Mouse (Mus musculus) CD4-positive helper T cell, adult 2 months (primary cell): ENCODE results near the gene Bloc1s4.

Experiments used
- DNase-seq: peaks from one replicate; pipeline ENCODE4 v3.0.0-alpha.2; 2012; ENCODE audit warnings: low read depth, missing footprints, low spot score

The Bloc1s4 gene

DNA sequence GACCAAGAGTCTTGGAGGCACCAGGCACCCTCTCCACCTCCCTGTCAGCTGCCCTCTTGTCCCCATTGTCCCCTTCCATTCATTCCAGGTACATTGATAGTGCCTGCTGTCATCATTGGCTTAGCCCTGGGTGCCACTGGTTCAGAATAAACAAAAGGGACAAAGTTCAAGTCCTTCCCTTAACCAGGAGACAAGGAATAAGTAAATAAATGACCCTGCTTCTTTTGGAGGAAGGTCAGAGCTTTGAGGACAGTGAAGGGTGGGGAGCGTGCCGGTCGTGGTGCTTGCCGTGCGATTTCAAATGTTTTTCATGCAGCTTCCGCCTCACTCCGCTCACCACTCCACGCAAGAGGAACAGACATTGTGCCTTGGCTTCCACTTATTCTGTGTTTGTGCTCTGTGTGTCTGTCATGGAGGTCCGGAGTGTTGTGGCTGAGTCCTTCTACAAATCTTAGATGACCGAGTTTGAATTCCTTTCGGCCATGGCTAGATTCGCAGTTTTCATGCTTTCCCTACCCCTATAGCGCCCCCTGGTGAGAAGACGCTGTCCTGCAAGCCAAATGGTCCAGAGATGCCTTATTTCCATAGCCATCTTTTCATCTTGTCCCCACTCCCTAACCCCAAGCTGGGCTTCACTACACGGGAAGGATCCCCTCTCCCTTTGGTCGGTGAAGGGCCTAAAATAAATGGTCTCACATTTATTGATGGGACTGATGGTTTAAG, 6.2 kb downstream of the Bloc1s4 start:
- peak; percentile 70 for DNase-seq

DNA sequence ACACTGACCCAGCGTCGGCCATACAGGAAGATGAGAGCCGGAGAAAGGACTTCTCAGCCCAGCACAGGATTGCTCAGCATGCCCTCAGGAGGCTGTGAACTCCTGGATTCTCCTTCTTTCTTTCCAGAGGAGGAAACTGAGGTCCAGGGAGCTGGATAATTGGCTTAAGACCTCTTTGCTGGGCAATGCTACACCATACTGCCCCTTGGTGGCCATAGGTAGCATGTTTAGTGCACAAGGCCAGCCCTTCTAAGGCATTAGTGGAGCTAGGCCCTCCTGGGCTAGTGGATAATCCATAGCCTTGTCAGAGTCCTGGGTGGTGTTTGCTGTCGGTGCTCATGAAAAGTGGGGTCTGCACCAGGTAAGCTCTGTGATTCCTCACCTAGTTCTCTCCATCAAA, 8.6 kb downstream of the Bloc1s4 start:
- DNase-seq, result no peak

DNA sequence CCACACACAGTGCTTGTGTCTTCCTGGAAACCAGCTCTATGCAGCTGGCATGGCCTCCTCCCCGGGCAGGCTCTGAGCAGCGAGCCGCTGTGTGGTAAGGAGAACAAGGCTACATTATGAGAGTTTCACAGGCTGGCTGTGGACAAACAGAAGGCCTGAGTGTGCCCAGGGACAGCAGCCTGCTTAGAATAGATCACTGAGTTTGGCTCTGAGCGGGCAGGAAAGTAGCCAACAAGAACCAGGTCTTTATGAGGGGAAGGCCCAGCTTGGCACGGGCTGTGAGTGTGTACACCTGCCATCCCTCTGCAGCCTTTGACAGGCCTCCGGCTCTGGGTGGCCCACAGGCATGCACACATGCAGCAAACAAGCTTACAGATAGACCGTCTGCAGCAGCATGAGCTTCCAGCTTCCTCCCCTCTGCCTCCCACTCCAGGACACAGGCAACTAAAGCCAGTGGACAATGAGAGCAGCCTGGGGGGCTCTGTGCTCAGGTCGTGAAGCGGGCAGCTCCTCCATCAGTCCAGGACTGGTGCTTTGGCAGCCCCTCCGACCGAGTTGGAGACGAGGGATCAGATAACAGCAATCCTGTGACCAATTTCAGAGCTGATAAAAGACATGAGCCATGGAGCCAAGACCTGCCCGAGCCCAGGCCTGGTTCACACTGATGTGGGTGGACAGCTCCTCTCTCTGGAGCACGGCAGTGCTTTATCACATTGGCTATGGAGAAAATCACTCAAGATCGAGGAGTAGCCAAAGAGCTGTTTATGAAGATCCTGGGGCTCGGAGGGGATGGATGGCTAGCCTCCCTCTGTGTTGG, 9.4 kb downstream of the Bloc1s4 start:
- no peak for DNase-seq

DNA sequence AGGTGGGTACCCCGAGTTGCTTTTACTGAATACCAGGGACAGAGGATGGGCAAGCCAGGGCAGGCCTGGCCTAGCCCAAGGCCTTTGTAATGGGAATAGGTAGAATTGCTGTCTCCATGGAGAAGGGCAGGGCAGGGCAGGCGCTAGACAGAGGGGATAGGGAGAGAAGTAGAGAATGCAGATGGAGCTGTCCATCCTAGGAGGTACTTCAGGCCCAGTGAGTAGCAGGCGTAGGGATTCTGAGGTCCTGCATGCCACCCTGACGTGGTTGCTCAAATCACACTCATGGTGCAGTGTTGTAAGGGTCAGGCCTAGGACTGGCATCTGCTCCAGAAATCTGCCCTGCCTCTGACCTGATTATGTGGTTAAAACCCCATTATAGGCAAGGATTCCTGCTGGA, 10.7 kb downstream of the Bloc1s4 start:
- DNase-seq, result no peak

DNA sequence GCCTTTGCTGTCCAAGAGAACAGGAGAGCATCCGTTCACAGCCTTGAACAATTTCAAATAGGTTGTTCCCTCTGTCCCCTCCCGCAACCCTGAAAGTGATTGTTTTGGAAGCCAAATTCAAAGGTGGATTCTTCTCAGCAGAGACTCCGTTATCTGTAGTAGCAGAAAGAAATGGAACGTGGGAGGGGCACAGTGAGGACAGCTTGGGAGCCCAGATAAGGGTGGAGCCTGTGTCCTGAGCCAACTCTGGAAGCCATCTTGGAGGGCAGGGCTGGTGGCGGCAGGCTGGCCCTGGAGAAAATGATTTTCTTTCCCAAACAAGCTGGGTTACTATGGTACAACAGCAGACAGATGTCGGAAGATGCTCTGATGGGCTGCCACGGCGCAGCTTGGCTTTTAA, 12.4 kb downstream of the Bloc1s4 start:
- DNase-seq, result no peak

DNA sequence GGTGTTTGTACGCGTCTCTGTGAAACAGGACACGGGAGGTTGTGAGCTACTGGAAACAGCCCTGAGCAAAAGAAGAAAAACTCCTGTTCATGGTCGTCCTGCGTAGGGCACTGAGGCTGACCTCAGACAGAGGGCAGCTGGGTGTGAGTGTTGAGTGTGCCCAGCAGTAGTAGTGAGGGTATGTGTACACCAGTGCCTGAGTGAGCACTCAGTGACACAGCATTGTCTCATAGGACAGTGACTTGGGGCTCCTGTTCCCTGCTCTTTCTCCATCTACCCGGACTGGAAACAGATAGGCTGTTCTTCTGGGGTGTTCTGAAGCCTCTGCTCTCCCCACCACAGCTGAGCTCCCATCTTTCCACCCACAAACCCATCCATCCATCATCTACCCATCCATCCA, 13.3 kb downstream of the Bloc1s4 start:
- DNase-seq, result no peak

DNA sequence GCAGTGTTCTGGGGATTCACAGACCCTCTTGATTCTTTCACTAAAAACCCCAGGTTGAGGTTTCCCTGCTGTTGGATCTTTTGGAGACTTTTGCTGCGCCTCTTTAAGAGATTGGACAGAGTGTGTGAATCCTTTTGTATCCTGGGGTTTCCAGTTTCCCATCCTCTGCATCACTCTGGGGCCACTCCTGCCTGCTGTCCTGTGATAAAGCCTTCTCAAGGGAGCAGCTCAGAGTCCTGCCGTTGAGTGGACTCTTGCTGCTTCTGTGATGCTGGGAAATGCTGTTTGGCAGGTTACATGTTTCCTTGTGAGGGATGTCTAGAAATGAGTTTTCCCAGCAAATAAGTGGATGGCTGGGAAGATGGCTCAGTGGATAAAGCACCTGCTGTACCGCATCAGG, 15.0 kb downstream of the Bloc1s4 start:
- DNase-seq, result no peak

DNA sequence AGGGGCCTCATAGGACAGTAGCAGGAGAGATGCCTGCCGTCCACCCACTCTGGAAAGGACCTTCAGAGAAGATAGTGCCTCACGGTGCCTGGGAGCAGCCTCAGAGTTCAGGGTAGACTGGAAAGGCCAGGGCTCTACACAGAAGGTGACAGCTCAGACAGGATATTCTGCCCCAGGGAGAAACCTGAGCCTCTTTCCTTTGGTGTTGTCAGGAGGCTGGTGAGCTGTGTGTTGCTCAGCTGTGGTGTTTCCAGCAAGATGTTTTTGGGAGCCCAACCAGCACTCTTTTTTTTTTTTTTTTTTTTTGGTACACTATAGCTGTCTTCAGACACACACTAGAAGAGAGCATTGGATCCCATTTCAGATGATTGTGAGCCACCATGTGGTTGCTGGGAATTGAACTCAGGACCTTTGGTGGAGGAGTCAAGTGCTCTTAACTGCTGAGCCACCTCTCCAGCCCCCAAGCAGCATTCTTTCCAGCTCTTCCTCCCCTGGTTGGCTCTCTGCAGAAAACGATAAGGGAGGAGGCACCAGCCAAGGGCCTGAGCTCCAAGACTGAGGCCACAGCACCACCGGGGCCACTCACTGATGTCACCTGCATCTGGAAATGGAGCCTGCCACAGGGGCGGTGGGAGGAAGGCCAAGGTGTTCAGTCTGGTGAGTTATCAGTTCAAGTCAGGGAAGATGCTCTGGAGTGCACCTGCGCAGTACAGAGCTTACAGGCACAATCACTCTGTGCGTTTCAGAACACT, 16.4 kb downstream of the Bloc1s4 start:
- no peak for DNase-seq

DNA sequence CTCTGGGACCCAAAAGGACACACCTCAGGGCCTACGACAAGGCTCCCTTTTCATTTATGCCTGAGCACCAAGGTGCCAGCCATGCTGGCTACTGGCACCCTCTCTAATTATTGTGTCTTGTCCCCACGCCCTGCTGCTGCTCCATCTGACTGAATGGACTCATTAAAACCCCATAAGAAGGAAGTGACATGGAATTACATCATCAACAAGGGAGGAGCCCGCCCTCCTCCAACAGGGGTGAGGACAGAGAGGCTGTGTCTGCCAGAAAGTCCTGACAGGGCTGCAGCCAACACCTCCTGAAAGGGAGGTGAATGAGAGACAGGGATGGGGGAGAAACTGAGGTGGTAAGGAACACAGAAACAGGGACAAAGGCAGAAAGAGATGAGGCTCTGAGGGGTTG, 17.8 kb downstream of the Bloc1s4 start:
- DNase-seq, result no peak

DNA sequence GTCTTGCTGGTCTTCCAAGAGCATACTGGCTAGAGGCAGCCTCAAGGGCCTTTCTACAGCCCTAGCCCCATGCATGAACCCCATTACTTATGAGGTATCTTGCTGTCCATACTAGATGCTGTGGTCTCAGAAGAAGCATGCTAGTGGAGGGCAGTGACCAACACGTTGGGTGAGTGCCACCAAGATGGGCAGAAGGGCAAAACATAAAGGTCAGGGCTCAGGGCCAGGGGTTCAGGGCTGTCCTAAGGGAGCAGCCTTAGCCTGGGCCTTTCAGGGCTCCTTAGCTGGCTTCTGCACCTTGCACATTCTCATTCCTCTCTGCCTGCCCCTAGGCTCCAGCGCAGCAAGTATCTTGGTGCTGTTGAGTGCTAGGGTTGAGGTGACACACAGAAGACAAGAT, 18.5 kb downstream of the Bloc1s4 start:
- no peak for DNase-seq

DNA sequence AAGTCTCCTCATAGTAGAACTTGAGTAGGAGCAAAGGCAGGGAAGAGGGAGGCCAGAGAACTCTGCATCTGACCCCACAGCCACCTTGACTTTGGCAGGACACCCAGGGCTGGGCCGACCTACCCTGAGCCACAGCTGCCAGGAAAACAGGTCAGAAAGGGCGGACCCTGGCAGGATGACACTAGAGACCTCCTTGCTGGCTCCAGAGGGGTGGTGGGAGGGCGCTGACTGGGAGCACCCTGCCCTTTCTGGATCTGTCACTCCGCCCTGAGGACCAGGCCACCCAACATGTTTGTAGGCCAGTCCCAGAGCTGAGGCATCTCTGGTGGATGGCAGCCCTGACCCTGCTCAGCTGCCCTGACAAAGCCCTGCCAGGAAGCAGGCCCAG, 19.4 kb downstream of the Bloc1s4 start:
- DNase-seq, result no peak

DNA sequence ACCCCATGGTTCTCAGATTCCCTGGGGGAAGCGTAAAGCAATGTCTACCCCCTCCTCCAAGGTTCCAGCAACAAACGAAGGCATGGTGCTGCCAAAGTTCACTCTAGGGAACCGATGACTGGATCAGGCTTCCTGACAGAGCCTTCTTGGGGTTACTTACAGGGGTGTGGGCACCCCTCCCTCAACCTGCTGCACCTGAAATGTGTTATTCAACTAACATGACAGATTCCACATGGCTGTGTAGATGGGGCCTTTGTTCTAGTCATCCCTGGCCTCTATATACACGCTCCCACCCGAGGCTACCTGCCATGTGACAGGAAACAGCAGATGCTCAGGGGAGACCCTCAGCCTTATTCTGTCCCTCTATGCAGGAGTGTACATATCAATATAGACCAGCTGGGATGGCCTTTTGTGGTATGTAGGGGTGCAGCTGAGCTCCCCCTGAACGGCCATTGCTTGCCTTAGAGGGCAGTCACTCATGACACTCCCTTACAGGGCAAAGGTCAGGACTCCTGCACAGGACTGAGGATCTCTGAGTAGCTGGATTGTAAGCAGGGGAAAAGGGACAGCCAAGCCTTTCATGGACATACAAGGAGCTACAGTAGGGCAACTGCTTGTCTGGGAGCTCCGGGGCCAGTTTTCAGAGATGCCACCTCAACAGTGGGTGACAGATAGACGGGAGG, 19.9 kb downstream of the Bloc1s4 start:
- no peak for DNase-seq

DNA sequence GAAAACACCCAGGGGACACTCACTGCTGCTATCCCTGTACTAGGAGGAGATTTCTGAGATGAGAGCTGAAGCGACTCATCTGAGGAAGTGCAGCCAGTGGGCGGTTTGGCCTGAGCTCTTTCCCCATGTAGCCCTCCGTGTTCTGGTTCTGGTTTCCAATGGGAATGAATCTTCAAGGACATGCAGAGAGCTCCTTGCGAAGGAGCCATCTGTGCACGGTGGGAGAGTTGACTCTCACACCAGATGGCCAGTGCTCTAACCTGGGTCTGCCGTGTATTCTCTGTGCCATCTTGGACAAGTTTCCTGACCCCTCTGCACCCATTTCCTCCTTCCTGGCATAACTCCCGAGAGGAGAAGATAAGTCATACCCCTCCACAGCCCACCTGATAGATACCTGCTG, 20.7 kb downstream of the Bloc1s4 start:
- DNase-seq, result no peak

DNA sequence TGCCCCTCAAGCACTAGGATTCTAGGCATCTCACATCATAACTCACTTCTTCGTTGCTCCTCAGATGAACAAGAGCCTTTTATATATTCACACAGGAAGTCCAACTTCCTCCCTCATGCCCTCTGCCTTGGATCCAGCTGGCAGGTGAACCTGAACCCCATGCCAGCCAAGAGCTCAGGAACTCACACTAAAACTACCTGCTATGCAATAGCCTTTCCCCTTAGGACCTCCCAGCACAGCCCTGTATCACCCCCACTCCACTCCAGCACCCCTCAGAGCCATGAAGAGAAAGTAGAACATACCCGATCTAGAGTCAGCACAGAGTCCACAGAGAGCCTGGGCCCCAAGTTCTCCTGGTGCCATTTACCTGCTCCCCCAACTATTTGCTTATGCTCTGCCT, 21.3 kb downstream of the Bloc1s4 start:
- DNase-seq, result peak; percentile 16

DNA sequence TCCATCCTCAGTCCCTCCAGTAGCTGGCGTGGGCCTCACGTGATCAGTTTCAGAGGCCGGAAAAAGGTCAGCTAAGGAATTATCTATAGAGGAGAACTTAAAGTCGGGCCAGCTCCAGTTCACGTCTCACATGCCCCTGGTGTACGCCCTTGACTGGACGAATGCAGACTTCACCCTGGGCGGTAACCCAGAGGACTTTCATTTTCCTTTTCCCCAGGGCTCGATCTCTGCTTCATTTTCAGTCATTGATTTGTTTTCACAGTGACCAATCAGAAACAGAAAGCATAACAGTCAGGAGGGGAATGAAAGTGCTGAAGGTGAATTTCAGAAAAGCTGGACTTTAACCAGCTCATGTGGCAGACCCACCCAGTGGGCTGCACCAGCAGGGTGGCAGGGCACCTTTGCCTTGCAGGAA, 22.1 kb downstream of the Bloc1s4 start:
- peak; percentile 62 for DNase-seq

DNA sequence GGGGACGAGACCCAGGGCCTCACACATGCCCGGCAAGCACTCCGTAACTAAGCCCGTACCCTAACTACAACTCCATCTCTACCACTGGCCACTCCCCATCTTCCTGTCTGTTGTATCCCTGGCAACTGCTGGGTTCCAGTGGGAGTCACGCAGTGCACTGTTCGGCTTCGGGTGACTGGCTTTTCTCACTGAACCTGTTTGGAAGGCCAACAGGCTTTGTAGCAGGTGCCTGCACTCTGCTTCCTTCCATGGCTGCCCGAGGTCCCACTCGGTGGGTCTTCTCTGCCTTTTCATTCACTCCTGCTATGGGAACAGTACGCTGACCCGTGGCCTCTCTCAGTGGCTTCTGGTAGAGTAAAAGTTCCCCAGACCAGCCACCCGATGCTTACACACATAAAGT, 22.6 kb downstream of the Bloc1s4 start:
- no peak for DNase-seq

DNA sequence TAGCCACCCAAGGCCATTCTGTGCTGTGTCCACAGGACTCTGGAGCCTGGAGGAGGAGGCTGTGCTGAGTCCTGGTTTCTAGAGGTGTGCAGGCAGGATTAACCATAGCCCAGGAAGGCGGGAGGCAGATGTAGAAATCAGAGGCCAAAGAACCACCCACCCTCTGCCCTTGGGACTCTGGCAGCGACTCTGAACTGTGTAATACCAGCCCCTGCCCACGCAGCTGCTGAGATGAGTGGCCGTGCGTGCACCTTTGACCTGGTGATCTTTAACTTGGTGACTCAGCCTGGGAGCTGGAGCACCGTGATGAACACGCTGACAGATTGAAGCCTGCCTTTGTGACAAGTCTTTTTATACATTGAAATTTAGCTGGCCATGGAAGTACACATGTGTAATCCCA, 24.2 kb downstream of the Bloc1s4 start:
- peak; percentile 31 for DNase-seq

DNA sequence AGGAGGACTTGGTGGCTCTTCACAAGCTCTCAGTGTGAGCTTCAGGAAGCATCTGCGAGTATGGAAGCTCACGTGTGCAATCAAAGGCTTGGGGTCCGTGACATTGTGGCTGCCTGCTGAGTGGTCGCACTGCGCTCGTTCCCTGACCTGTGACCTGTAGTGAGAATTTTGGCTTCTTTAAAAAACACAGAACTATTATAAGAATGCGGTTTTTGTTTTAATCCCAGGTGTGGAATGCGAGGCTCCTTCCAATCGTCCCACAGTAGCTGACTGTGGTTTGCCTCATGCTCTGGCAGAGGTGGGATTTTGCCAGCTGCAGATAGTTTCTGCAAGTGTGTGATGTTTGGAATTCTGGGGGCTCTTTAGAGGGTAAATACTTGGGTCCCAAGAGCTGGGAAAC, 25.1 kb downstream of the Bloc1s4 start:
- no peak for DNase-seq

DNA sequence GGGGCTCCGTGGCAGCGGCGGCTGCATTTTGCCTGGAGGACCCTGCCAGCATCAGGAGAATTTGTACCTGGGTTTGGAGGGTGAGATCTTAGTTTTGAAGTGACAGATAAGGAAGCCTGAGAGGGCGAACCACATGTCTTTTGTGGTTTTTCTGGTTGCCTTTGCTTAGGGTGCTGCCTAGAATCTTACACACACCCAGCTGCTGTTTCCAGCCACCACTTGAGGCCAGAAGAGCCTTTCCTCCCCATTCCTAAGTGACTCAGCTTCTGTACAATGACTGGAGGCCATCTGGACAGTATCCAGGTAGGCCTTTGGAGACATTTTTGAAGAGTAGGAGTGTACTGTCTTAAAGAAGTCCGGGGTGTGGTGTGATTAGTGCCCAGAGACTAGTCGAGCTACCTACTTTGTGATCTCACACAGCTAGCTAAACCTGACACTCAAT, 26.0 kb downstream of the Bloc1s4 start:
- DNase-seq, result peak; percentile 75

DNA sequence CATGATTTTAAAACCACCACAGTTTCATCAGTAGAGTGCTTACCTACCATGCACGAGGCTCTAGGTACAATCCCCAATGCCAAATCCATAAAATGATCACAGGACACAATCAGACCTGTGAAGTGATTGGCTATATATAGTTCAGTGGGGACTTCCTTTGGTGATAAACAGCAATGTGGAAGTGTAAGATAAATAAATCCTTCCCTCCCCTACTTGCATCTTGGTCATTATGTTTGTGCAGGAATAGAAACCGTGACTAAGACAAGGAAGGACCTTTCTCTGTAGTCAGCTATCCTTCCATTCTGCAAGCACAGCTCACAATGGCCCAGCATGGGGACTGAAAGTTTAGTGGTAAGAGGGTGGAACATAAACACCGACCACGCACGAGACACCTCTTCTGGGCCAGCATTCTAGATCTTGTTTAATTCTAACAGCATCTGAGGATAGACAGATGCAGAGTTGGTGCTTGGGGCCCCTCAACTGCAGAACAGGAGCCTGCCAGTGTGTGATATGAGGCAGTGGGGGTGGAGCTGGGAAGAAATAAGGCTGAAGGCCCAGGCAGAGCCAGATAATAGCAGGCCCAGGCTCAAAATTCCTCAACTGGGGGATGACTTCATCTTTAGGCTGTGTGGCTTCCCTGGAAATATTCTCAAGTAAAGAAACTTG, 27.6 kb downstream of the Bloc1s4 start:
- DNase-seq, result no peak

DNA sequence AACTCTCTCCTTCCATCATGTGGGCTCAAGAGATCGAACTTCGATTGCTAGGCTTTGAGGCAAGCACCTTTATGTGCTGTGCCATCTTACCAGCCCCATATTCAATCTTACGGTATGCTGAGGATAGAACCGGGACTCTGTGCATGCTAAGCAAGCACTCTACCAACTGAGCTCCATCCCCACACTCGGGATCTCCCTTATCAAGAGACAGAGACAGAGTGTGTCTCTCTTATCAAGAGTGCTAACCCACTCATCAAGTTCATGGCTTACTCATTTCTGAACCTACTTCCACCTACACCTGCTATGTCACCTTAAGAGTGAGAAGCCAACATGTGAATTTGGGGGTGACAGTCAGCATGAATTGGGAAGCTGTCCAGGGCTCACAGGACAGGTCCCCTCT, 28.2 kb downstream of the Bloc1s4 start:
- no peak for DNase-seq
